Mouse (Mus musculus) megakaryocyte, embryonic 14.5 days (primary cell): ENCODE data around the gene Rap1a.

Experiments used
- FLI1 ChIP-seq: IDR thresholded peaks from 2 replicates; pipeline ENCODE4 v1.6.1; 2012; ENCODE audit warnings: low read length, inconsistent platforms, mixed read lengths
- GATA1 ChIP-seq: IDR thresholded peaks from 3 replicates; pipeline ENCODE4 v1.6.1; 2012; ENCODE audit warnings: mixed read lengths, low read length, inconsistent platforms, borderline replicate concordance

DNA sequence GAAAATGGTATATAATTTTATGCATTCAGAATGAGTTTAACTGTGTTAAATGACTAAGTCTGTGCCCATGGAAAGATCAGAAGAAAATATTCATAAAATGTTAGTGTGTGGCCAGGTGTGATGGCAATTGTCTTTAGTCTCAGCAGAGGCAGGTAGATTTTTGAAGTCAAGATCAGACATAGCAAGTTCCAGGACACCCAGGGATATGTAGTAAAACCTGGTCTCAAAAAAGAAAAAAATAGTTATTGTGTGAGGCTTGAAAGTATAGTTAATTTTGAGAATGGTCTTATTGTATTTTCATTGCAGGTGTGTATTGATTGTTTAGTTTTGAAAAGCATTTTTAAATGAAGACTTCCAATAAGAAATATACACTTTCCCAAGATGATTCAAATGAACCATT is 22.5 kb upstream of the Rap1a start:
- TF ChIP-seq GATA1 (no peak), FLI1 (no peak)
